Mouse (Mus musculus): ENCODE measurements around the gene Zkscan2.

DNA sequence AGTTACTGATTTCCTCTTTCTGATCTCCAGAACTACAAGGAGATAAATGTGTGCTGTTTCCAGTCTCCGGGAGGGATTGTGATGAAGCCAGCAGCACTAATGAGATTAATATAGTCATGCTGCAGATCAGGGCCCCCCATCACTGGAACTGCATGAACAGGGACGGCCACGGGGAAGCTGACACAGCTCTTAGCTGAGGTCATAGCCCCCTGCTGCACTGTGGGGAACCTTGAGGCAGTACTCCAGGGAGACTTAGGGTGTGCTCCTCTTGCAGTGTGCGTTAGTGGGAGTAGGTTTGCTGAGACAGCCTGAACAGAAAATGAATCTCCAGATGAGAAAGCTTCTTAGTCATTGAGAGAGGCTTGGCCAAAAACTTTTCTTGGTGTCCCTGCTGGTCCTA is 69.0 kb downstream of the Zkscan2 start:
- TF ChIP-seq CTCF (IDR thresholded peaks at IDR 0.05; ENCODE audit: extremely low read depth, insufficient read depth, low read length) (no peak), POLR2A (IDR thresholded peaks at IDR 0.05; ENCODE audit: extremely low read depth, insufficient read depth, low read length) (no peak)
